Mouse (Mus musculus): ENCODE measurements around the gene Kcnk10. TPM values are rescaled to one million over a fixed set of nuclear protein-coding genes. Genes with fewer than 3 reads are reported as not detected.

The Kcnk10 gene
- total RNA-seq, 2 experiments from 2014 or later: not detected

- DNase-seq: no peak
Observed at GRCm38 (mm10) chr12:98519866-98520567, 58.1 kb downstream of the Kcnk10 start.

- no peak for DNase-seq
Observed at GRCm38 (mm10) chr12:98505601-98506000, 72.5 kb downstream of the Kcnk10 start.

- DNase-seq: no peak
Observed at GRCm38 (mm10) chr12:98501528-98502280, 76.4 kb downstream of the Kcnk10 start.

- DNase-seq: no peak
Observed at GRCm38 (mm10) chr12:98501045-98501444, 77.1 kb downstream of the Kcnk10 start.

- DNase-seq: no peak
Observed at GRCm38 (mm10) chr12:98481460-98481859, 96.7 kb downstream of the Kcnk10 start.

- no peak for DNase-seq
Observed at GRCm38 (mm10) chr12:98481048-98481447, 97.1 kb downstream of the Kcnk10 start.

GRCm38 (mm10) chr12:98477673-98478461, 100.2 kb downstream of the Kcnk10 start:
- no peak for DNase-seq

GRCm38 (mm10) chr12:98471232-98471631, 106.9 kb downstream of the Kcnk10 start:
- DNase-seq: no peak

- no peak for DNase-seq
Observed at GRCm38 (mm10) chr12:98470097-98470496, 108.0 kb downstream of the Kcnk10 start.

GRCm38 (mm10) chr12:98467793-98468192, 110.3 kb downstream of the Kcnk10 start:
- DNase-seq: no peak

- no peak for DNase-seq
Observed at GRCm38 (mm10) chr12:98459889-98460288, 118.2 kb downstream of the Kcnk10 start.

- no peak for DNase-seq
Observed at GRCm38 (mm10) chr12:98458944-98459343, 119.2 kb downstream of the Kcnk10 start.

GRCm38 (mm10) chr12:98458516-98458915, 119.6 kb downstream of the Kcnk10 start:
- DNase-seq: no peak

- no peak for DNase-seq
Observed at GRCm38 (mm10) chr12:98453161-98453560, 124.9 kb downstream of the Kcnk10 start.

- no peak for DNase-seq
Observed at GRCm38 (mm10) chr12:98452646-98453045, 125.5 kb downstream of the Kcnk10 start.

GRCm38 (mm10) chr12:98445637-98446036, 132.5 kb downstream of the Kcnk10 start:
- no peak for DNase-seq

GRCm38 (mm10) chr12:98444860-98445259, 133.2 kb downstream of the Kcnk10 start:
- DNase-seq: no peak

- DNase-seq: no peak
Observed at GRCm38 (mm10) chr12:98443754-98444153, 134.4 kb downstream of the Kcnk10 start.

GRCm38 (mm10) chr12:98438080-98438479, 140.0 kb downstream of the Kcnk10 start:
- no peak for DNase-seq

- no peak for DNase-seq
Observed at GRCm38 (mm10) chr12:98430683-98431082, 147.4 kb downstream of the Kcnk10 start.

GRCm38 (mm10) chr12:98421340-98421739, 156.8 kb downstream of the Kcnk10 start:
- DNase-seq: no peak

GRCm38 (mm10) chr12:98419849-98420248, 158.3 kb downstream of the Kcnk10 start:
- no peak for DNase-seq

GRCm38 (mm10) chr12:98409580-98409979, 168.5 kb downstream of the Kcnk10 start:
- no peak for DNase-seq

Measured in gastrocnemius, postnatal 25 days (tissue).